Mouse (Mus musculus) MEL (cell line): Measurements from ENCODE around the gene Ccl26. TPM values are rescaled to one million over a fixed set of nuclear protein-coding genes. Genes with fewer than 3 reads are reported as not detected.

Experiments
- DNase-seq: peaks from one replicate; pipeline ENCODE4 v3.0.0; 2011; ENCODE audit warnings: low read depth, low spot score
- H3K27ac ChIP-seq: 2 replicates; pipeline ENCODE4 v1.5.1; 2012; ENCODE audit warnings: low read depth, mild to moderate bottlenecking, control low read depth, low read length, moderate library complexity; ENCODE audit not compliant: control insufficient read depth
- H3K27me3 ChIP-seq, 2 experiments: fragments of 150-350 bp in 1 of 2; sonication (generic) in 1 of 2; 2 replicates each; pipeline ENCODE4 v1.6.1; 2012; ENCODE audit warnings: low read length in 2 of 2, mild to moderate bottlenecking in 2 of 2, improper control_type of control experiment in 1 of 2, moderate library complexity in 1 of 2; ENCODE audit not compliant: insufficient read depth in 2 of 2, control insufficient read depth in 1 of 2
- H3K36me3 ChIP-seq, 2 experiments: 2 replicates each; pipeline ENCODE4 v1.6.1; 2012 to 2014; ENCODE audit warnings: low read length in 2 of 2, improper control_type of control experiment in 1 of 2, inconsistent platforms in 1 of 2, mild to moderate bottlenecking in 1 of 2; ENCODE audit not compliant: insufficient read depth in 2 of 2, control insufficient read depth in 1 of 2
- H3K4me1 ChIP-seq, 2 experiments: fragments of 150-350 bp in 1 of 2; sonication (generic) in 1 of 2; 2 replicates each; pipeline ENCODE4 v1.6.1; 2012; ENCODE audit warnings: low read length in 2 of 2, improper control_type of control experiment in 1 of 2, mild to moderate bottlenecking in 1 of 2; ENCODE audit not compliant: insufficient read depth in 2 of 2, control insufficient read depth in 1 of 2
- H3K4me3 ChIP-seq, 2 experiments: fragments of 150-350 bp in 1 of 2; sonication (generic) in 1 of 2; 2 replicates each; pipeline ENCODE4 v1.5.1; 2012; ENCODE audit warnings: low read depth in 2 of 2, low read length in 2 of 2, mild to moderate bottlenecking in 2 of 2, moderate library complexity in 2 of 2, control low read depth in 1 of 2, improper control_type of control experiment in 1 of 2; ENCODE audit not compliant: control insufficient read depth in 1 of 2, insufficient read depth in 1 of 2
- H3K79me2 ChIP-seq: 2 replicates; pipeline ENCODE4 v1.6.1; 2012; ENCODE audit warnings: mild to moderate bottlenecking, low read length, moderate library complexity; ENCODE audit not compliant: control insufficient read depth, poor library complexity, insufficient read depth
- H3K9ac ChIP-seq: 2 replicates; pipeline ENCODE4 v1.6.1; 2012; ENCODE audit warnings: low read depth, mild to moderate bottlenecking, control low read depth, low read length, moderate library complexity; ENCODE audit not compliant: control insufficient read depth, poor library complexity, severe bottlenecking
- H3K9me3 ChIP-seq: fragments of 150-350 bp; sonication (generic); replicated peaks from 2 replicates; pipeline ENCODE4 v1.6.1; 2012; ENCODE audit warnings: mild to moderate bottlenecking, low read length, improper control_type of control experiment, moderate library complexity; ENCODE audit not compliant: insufficient read depth
- BHLHE40 ChIP-seq: IDR thresholded peaks from 2 replicates; pipeline ENCODE4 v1.6.1; 2012; ENCODE audit warnings: low read depth, mild to moderate bottlenecking, inconsistent platforms, low read length, improper control_type of control experiment, borderline replicate concordance
- CHD2 ChIP-seq: IDR thresholded peaks from 2 replicates; pipeline ENCODE4 v1.6.1; 2011; ENCODE audit warnings: low read length, improper control_type of control experiment
- CTCF ChIP-seq, 3 experiments: IDR thresholded peaks in 2 of 3; conservative IDR thresholded peaks in 1 of 3; 2 replicates each; pipeline ENCODE4 v1.5.1; 2011 to 2012; ENCODE audit warnings: low read length in 3 of 3, low read depth in 2 of 3, mild to moderate bottlenecking in 2 of 3, improper control_type of control experiment in 1 of 3, inconsistent platforms in 1 of 3, mixed read lengths in 1 of 3, moderate library complexity in 1 of 3; ENCODE audit not compliant: control insufficient read depth in 1 of 3, insufficient read depth in 1 of 3, poor library complexity in 1 of 3, severe bottlenecking in 1 of 3
- E2F4 ChIP-seq: IDR thresholded peaks from 2 replicates; pipeline ENCODE4 v1.6.1; 2011; ENCODE audit warnings: low read depth, low read length, improper control_type of control experiment, borderline replicate concordance
- ELF1 ChIP-seq: IDR thresholded peaks from 2 replicates; pipeline ENCODE4 v1.6.1; 2014; ENCODE audit warnings: low read depth, mild to moderate bottlenecking, inconsistent platforms, low read length, improper control_type of control experiment, moderate library complexity
- EP300 ChIP-seq, 2 experiments: IDR thresholded peaks; 2 replicates each; pipeline ENCODE4 v1.6.1; 2011; ENCODE audit warnings: improper control_type of control experiment in 2 of 2, low read length in 2 of 2, low read depth in 1 of 2, mild to moderate bottlenecking in 1 of 2
- ETS1 ChIP-seq: IDR thresholded peaks from 2 replicates; pipeline ENCODE4 v1.6.1; 2012; ENCODE audit warnings: low read depth, mild to moderate bottlenecking, inconsistent platforms, low read length, improper control_type of control experiment, moderate library complexity
- JUND ChIP-seq: IDR thresholded peaks from 2 replicates; pipeline ENCODE4 v1.6.1; 2011; ENCODE audit warnings: low read depth, mild to moderate bottlenecking, improper control_type of control experiment, low read length
- KAT2A ChIP-seq: conservative IDR thresholded peaks from 2 replicates; pipeline ENCODE4 v1.6.1; 2012; ENCODE audit warnings: low read depth, low read length, improper control_type of control experiment, inconsistent platforms
- MAFK ChIP-seq: IDR thresholded peaks from 2 replicates; pipeline ENCODE4 v1.6.1; 2011; ENCODE audit warnings: low read depth, mild to moderate bottlenecking, low read length, improper control_type of control experiment, borderline replicate concordance
- MAZ ChIP-seq: IDR thresholded peaks from 2 replicates; pipeline ENCODE4 v1.6.1; 2012; ENCODE audit warnings: low read depth, mild to moderate bottlenecking, inconsistent platforms, low read length, improper control_type of control experiment
- MEF2A ChIP-seq: IDR thresholded peaks from 2 replicates; pipeline ENCODE4 v1.6.1; 2014; ENCODE audit warnings: low read depth, mild to moderate bottlenecking, inconsistent platforms, low read length, improper control_type of control experiment; ENCODE audit not compliant: poor library complexity, insufficient replicate concordance, severe bottlenecking; ENCODE audit errors: extremely low read depth
- MXI1 ChIP-seq: IDR thresholded peaks from 2 replicates; pipeline ENCODE4 v1.6.1; 2011; ENCODE audit warnings: mild to moderate bottlenecking, low read depth, low read length, improper control_type of control experiment
- MYC ChIP-seq: IDR thresholded peaks from 2 replicates; pipeline ENCODE4 v1.6.1; 2011; ENCODE audit warnings: low read depth, mild to moderate bottlenecking, low read length, improper control_type of control experiment, moderate library complexity
- NELFE ChIP-seq: IDR thresholded peaks from 2 replicates; pipeline ENCODE4 v1.6.1; 2011; ENCODE audit warnings: low read depth, low read length, improper control_type of control experiment
- NRF1 ChIP-seq: IDR thresholded peaks from 2 replicates; pipeline ENCODE4 v1.6.1; 2014; ENCODE audit warnings: low read depth, mild to moderate bottlenecking, inconsistent platforms, low read length, improper control_type of control experiment, moderate library complexity; ENCODE audit not compliant: poor library complexity, insufficient read depth, severe bottlenecking
- POLR2A ChIP-seq, 2 experiments: IDR thresholded peaks; 2 replicates each; pipeline ENCODE4 v1.6.1; 2011 to 2012; ENCODE audit warnings: low read length in 2 of 2, mild to moderate bottlenecking in 2 of 2, control low read depth in 1 of 2, improper control_type of control experiment in 1 of 2, low read depth in 1 of 2, moderate library complexity in 1 of 2; ENCODE audit not compliant: control insufficient read depth in 1 of 2, insufficient read depth in 1 of 2, poor library complexity in 1 of 2
- POLR2AphosphoS2 ChIP-seq: IDR thresholded peaks from 2 replicates; pipeline ENCODE4 v1.6.1; 2011; ENCODE audit warnings: low read length, improper control_type of control experiment
- RCOR1 ChIP-seq: IDR thresholded peaks from 2 replicates; pipeline ENCODE4 v1.6.1; 2012; ENCODE audit warnings: low read depth, mild to moderate bottlenecking, inconsistent platforms, low read length, improper control_type of control experiment
- SMC3 ChIP-seq: IDR thresholded peaks from 2 replicates; pipeline ENCODE4 v1.6.1; 2011; ENCODE audit warnings: low read depth, low read length, improper control_type of control experiment
- TBP ChIP-seq: IDR thresholded peaks from 2 replicates; pipeline ENCODE4 v1.8.0; 2011; ENCODE audit warnings: low read depth, low read length, improper control_type of control experiment
- UBTF ChIP-seq: IDR thresholded peaks from 2 replicates; pipeline ENCODE4 v1.6.1; 2012; ENCODE audit warnings: low read depth, mild to moderate bottlenecking, inconsistent platforms, low read length, improper control_type of control experiment, moderate library complexity, borderline replicate concordance; ENCODE audit not compliant: insufficient read depth
- USF2 ChIP-seq, 2 experiments: IDR thresholded peaks; 2 replicates each; pipeline ENCODE4 v1.6.1; 2011 to 2012; ENCODE audit warnings: improper control_type of control experiment in 2 of 2, low read length in 2 of 2, borderline replicate concordance in 1 of 2, inconsistent platforms in 1 of 2, low read depth in 1 of 2, mild to moderate bottlenecking in 1 of 2; ENCODE audit not compliant: insufficient read depth in 1 of 2
- ZC3H11A ChIP-seq: IDR thresholded peaks from 2 replicates; pipeline ENCODE4 v1.6.1; 2012; ENCODE audit warnings: low read depth, mild to moderate bottlenecking, inconsistent platforms, low read length, improper control_type of control experiment
- ZKSCAN1 ChIP-seq: IDR thresholded peaks from 2 replicates; pipeline ENCODE4 v1.6.1; 2012; ENCODE audit warnings: low read depth, mild to moderate bottlenecking, inconsistent platforms, low read length, improper control_type of control experiment, moderate library complexity
- ZMIZ1 ChIP-seq: IDR thresholded peaks from 2 replicates; pipeline ENCODE4 v1.6.1; 2012; ENCODE audit warnings: low read depth, mild to moderate bottlenecking, inconsistent platforms, low read length, improper control_type of control experiment, moderate library complexity
- ZNF384 ChIP-seq: IDR thresholded peaks from 2 replicates; pipeline ENCODE4 v1.6.1; 2012; ENCODE audit warnings: low read depth, mild to moderate bottlenecking, inconsistent platforms, low read length, improper control_type of control experiment
- polyA plus RNA-seq, 2 experiments: library from polyadenylated mRNA; stranded (reverse) in 1 of 2; unstranded in 1 of 2; fragments of >175 nt in 1 of 2; fragments of >200 nt in 1 of 2; gene quantifications; 2 replicates each; pipeline versions ENCODE4 v1.2.1 to v1.2.4; 2012; ENCODE audit warnings: low replicate concordance in 2 of 2, low read depth in 1 of 2; ENCODE audit not compliant: insufficient read length in 2 of 2, insufficient read depth in 1 of 2, missing spikeins in 1 of 2
- total RNA-seq: library from RNA; depleted of rRNA; stranded (reverse); fragments of 300-350 nt; gene quantifications from 2 replicates; pipeline ENCODE4 v1.2.3, GENCODE M21; 2012

Gene Ccl26
- total and polyA plus RNA-seq, 3 experiments = not detected

GRCm38 (mm10) chr5:135573006-135573405 lies 9.6 kb upstream of the Ccl26 start, which contains the start of gene Ccl24:
TSS of gene Ccl24 (minus strand) at chr5:135573049.
- H3K4me3 ChIP-seq = no peak within 1 kb of the TSS
- no peak within 1 kb of the TSS for H3K27ac ChIP-seq
- H3K9me3 ChIP-seq = no peaks in the 10 kb centered on the region
- DNase-seq = peak; percentile 29
- H3K27me3 ChIP-seq = no peaks in the 10 kb centered on the region
- no peak within 1 kb of the TSS for H3K9ac ChIP-seq
- TF ChIP-seq MYC (no peak), CTCF (IDR thresholded peaks at IDR 0.05 in 2 of 3, conservative IDR thresholded peaks at IDR 0.05 in 1 of 3; ENCODE audit: control insufficient read depth in 1 of 3, insufficient read depth in 1 of 3, low read depth in 2 of 3, low read length in 3 of 3, poor library complexity in 1 of 3, severe bottlenecking in 1 of 3) (no peak), POLR2AphosphoS2 (no peak), NELFE (no peak), USF2 (IDR thresholded peaks at IDR 0.05; ENCODE audit: borderline replicate concordance in 1 of 2, insufficient read depth in 1 of 2, low read depth in 1 of 2, low read length in 2 of 2) (no peak), MXI1 (no peak), SMC3 (no peak), JUND (no peak), POLR2A (IDR thresholded peaks at IDR 0.05; ENCODE audit: control insufficient read depth in 1 of 2, insufficient read depth in 1 of 2, low read depth in 1 of 2, low read length in 2 of 2, poor library complexity in 1 of 2) (no peak)
- peaks cover 0 to 15% of the 10 kb centered on the region in 2 experiments; a peak in 2 of 4 replicates for H3K4me1 ChIP-seq
- peaks cover 0 to 5% of the 10 kb centered on the region in 2 experiments; a peak in 2 of 4 replicates for H3K36me3 ChIP-seq
- H3K79me2 ChIP-seq = no peaks in the 10 kb centered on the region

- Histone ChIP-seq H3K79me2 (no peaks in the 10 kb centered on the region), H3K27me3 (no peaks in the 10 kb centered on the region; a peak in 1 of 4 replicates), H3K27ac (no peak overlapping the region), H3K4me3 (no peak overlapping the region), H3K4me1 (peaks cover 3 to 19% of the 10 kb centered on the region in 2 experiments; a peak in 3 of 4 replicates), H3K9me3 (no peaks in the 10 kb centered on the region), H3K36me3 (peaks cover 0 to 8% of the 10 kb centered on the region in 2 experiments; a peak in 2 of 4 replicates), H3K9ac (no peak overlapping the region)
- TF ChIP-seq ZKSCAN1 (no peak), BHLHE40 (no peak), MYC (no peak), ZNF384 (peak; percentile 73), ZC3H11A (no peak), E2F4 (no peak), CHD2 (no peak), ZMIZ1 (no peak), MXI1 (no peak), USF2 (IDR thresholded peaks at IDR 0.05; ENCODE audit: borderline replicate concordance in 1 of 2, insufficient read depth in 1 of 2, low read depth in 1 of 2, low read length in 2 of 2) (no peak), NRF1 (no peak), MEF2A (no peak), MAFK (peak; percentile 23; the same call in 1 of the 2 replicates), SMC3 (no peak), KAT2A (no peak), UBTF (no peak), POLR2A (IDR thresholded peaks at IDR 0.05; ENCODE audit: control insufficient read depth in 1 of 2, insufficient read depth in 1 of 2, low read depth in 1 of 2, low read length in 2 of 2, poor library complexity in 1 of 2) (no peak), EP300 (IDR thresholded peaks at IDR 0.05; ENCODE audit: low read depth in 1 of 2, low read length in 2 of 2) (peak in 1 of 2 experiments; percentile 9; a peak in 1 of 4 replicates), RCOR1 (peak; percentile 45; the same call in 1 of the 2 replicates), ETS1 (0 out of 2 replicates have a peak, but pooled peaks have one; percentile 21), MAZ (no peak), ELF1 (no peak), TBP (no peak)
- DNase-seq = peak; percentile 48
Observed at GRCm38 (mm10) chr5:135568698-135569097, 5.3 kb upstream of the Ccl26 start.
